ENCODE assay signal across 17 mouse cellular contexts in genomic region chr5:138109847-138110396, GRCm38 (mm10). TPM values are rescaled to one million over a fixed set of nuclear protein-coding genes. Genes with fewer than 3 reads are reported as not detected.
"Had no signal": no experiment of that assay in that cellular context is flagged by ENCODE, and none has a peak within 500 bp of the region (broad histone marks: within the 10 kb centered on the region; RNA-seq: fewer than 3 reads in every experiment).

No protein-coding gene starts in this region.

RNA-seq across cellular contexts. Expression of gene Smok3c, which starts 56.9 kb away (rescaled TPM):
- total RNA-seq: megakaryocyte progenitor cell, adult 5-6 weeks; midbrain, postnatal 0 days; monocyte, adult 5-6 weeks had no signal
- polyA plus RNA-seq: lung, adult 2 months; lung, embryonic 15.5 days; lung, postnatal 0 days; macrophage; midbrain, embryonic 11.5 days; midbrain, embryonic 13.5 days; midbrain, embryonic 15.5 days; midbrain, postnatal 0 days; neural tube, embryonic 12.5 days; neural tube, embryonic 14.5 days; spleen, adult 2 months; stomach, embryonic 15.5 days; stomach, postnatal 0 days; thymus, adult 2 months; urinary bladder, adult 2 months had no signal
